Mouse (Mus musculus) brain, adult 2 months (tissue): Measurements from ENCODE around the gene Rnf130.
"Not testable (repeated sequence)": the region's sequence is repeated elsewhere in the genome, so short reads cannot be mapped to it uniquely, and the experiment has no call there.

Source experiments
- DNase-seq: peaks from one replicate; pipeline ENCODE4 v3.0.0; 2011; ENCODE audit warnings: low read depth, low spot score

The Rnf130 gene

GRCm38 (mm10) chr11:50081365-50082190, 56.4 kb downstream of the Rnf130 start:
- DNase-seq, result no peak

DNA sequence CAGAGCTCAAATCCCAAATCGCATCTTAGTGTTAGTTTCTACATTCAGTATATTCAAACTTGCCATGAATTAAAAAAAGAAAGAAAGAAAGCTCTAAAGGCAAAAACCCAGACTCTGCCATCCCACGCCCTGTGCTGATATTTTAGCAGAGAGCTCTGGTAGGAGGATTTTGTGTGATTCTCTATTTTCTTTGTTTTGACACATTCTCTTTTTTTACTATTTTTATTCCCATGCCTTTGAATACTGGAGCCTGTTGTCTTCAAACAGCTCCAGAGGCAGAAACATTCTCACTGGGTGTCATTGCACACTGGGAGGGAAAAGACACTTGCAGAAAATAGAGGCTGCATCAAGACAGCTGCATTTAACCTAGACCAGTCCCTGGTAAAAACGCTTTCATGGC, 61.1 kb downstream of the Rnf130 start:
- DNase-seq, result peak; percentile 82

DNA sequence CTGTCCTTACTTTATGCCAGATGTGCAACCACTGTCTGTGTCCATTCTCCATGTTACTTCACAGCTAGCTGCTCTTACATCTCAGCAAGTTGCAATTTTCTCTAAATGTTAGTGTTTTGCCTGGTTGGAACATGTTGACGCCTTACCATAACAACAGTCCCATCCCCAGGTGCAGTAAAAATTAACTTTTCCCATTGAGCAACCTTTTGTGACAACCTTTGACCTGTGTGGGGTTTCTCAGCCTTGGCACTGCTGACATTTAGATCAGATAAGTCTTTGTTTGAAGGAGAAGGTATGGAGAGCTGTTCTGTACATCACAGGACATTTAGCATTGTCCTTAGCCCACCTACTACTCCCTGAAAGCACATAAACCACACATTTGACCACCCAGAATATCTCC, 64.7 kb downstream of the Rnf130 start:
- DNase-seq, result no peak

- peak; percentile 95 for DNase-seq
These were observed 66.0 kb downstream of the Rnf130 start for GRCm38 (mm10) chr11:50090982-50091675.

DNA sequence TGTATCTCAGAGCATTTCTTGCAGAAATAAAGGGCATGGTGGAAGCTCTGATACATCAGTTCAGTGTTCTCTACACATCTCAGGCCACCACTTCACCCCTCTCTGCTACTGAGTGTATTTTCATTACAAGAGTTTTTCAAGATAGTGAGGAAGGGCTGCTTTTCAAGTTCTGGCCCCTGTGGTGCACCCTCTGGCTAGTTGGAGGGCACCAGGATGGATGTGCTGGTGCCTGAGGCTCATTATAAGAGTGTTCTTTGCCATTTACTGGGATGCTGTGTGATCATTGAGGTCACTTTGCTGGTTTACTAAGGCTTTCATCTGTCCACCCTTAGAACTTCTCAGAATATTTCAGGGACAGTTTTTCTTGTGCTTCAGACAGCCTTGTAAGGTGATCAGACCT, 66.5 kb downstream of the Rnf130 start:
- DNase-seq, result no peak

GRCm38 (mm10) chr11:50095661-50096060, 70.5 kb downstream of the Rnf130 start:
- no peak for DNase-seq

- DNase-seq, result peak; percentile 62
These were observed 71.9 kb downstream of the Rnf130 start for GRCm38 (mm10) chr11:50097091-50097490.

- no peak for DNase-seq
These were observed 73.9 kb downstream of the Rnf130 start for GRCm38 (mm10) chr11:50098961-50099481.

DNA sequence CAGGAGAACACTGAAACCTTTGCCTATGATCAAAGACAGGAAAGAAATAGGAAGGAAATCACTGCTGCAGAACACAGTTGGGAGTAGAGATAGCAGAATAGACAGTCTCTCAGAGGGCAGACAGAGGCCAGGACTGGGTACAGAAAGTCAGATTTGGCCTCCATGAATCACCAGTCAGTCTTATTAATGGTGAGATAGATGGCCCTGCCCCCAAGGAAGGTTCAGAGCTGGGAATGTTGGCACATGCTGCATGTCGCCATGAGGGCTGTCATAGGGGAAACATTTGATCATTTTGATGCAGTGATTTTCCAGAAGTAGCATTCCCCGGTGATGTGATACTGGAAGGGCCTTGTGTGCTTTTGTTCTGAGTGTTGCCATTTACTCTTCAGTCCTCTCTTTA, 74.5 kb downstream of the Rnf130 start:
- DNase-seq, result no peak

GRCm38 (mm10) chr11:50100548-50101307, 75.6 kb downstream of the Rnf130 start:
- DNase-seq, result peak; percentile 94

- DNase-seq, result not testable (repeated sequence)
These were observed 76.8 kb downstream of the Rnf130 start for GRCm38 (mm10) chr11:50101962-50102361.

DNA sequence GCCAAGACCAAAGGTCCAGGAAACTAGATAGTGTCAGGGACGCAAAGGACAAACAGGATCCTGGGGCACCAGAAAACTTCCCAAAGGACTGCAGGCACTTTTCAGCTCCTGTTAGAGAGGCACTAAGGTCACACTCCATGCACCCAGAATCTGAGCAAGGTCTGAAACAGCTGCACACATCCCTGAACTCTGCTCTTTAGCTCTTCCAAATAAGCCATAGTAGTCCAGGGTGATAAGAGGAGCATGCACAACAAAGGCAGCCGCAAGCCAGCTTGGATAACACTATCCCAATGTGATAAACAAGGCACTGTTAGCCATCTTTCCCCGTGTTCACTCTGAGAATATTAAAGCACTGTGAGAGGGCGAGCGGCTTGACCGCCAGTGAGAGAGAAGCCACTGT, 78.9 kb downstream of the Rnf130 start:
- no peak for DNase-seq

- DNase-seq, result no peak
These were observed 80.1 kb downstream of the Rnf130 start for GRCm38 (mm10) chr11:50105237-50105636.

- no peak for DNase-seq
These were observed 80.9 kb downstream of the Rnf130 start for GRCm38 (mm10) chr11:50106024-50106423.

DNA sequence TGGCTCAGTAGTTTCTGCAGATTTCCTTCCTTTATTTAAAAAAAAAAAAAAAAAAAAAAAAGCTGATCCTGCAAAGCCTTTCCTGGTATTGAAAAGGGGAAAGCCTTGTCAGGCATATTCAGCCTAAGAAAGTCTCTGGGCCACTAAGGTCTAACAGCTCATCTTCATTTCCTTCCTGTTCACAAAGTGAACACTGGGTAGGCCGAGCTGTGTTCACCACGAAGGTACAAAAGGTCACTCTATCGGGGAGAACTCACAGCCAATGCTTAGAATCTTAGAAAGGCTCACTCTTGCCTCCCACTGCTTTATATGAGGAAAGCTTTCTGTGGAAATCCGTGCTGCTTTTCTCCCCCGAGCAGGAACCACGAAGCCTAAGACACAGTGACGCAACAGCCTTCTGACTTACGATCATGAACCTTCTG, 83.7 kb downstream of the Rnf130 start:
- DNase-seq, result peak; percentile 53

GRCm38 (mm10) chr11:50114329-50114728, 89.2 kb downstream of the Rnf130 start:
- DNase-seq, result peak; percentile 78

DNA sequence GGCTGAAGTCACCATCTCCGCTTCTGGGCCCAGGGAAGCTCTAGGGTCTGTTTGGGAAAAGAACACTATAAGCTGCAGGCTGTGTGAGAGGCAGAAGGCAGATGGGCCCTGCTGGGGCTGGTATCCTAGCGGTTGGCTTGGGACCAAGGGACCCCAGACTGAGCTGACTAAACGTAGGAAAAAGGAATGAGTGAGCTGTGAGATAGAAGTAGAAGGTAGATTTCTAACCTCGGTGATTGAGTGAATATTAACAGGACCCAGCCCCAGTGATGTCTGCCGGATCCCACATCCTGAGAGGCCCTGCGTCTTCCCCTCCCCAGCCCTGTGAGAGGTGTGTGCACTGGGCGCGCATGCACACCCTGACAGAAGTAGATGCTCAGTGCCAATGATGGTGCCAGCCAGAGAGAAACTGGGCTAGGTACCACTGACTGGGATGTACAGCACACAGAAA, 97.5 kb downstream of the Rnf130 start:
- peak; percentile 75 for DNase-seq

DNA sequence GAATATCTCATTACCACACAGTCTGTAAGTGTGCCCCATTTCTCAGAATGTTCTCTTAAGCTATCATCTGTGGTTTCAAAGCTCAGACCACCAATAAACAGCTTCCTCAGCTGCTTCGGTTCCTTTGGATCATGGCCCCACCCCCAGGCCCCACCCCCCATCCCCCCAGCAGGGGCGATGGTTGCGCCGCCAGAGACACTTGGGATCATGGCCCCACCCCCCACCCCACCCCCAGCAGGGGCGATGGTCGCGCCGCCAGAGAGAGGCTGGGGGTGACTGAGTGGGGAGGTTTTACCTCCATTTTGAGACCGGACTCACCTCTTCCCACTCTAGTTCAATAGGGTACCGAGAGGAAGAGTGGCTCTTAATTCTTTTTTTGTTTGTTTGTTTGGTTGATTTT, 102.6 kb downstream of the Rnf130 start:
- DNase-seq, result no peak

- peak; percentile 96 for DNase-seq
These were observed 105.9 kb downstream of the Rnf130 start, which contains the start of gene Tbc1d9b for GRCm38 (mm10) chr11:50130811-50131766. Gene Tbc1d9b, plus strand, starts transcription at chr11:50131396.

DNA sequence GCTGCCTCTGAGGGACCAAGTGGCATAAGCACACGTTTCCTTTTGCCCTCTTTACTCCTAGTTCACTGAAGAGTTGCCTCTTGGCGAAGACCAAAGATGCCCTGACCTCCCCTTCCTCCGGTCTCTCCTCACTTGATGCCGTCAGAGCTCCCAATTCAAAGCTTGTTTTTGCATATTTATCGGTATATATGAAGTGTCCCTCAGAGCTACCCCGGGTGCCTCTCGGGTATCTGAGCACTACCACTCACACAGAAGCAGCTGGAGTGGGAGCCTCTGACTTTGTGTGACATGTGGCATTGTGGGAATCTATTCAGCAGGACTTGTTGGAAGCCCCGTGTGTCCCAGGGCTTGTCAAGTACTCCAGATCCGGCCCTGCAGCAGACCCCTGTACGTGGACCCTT, 106.7 kb downstream of the Rnf130 start:
- no peak for DNase-seq

DNA sequence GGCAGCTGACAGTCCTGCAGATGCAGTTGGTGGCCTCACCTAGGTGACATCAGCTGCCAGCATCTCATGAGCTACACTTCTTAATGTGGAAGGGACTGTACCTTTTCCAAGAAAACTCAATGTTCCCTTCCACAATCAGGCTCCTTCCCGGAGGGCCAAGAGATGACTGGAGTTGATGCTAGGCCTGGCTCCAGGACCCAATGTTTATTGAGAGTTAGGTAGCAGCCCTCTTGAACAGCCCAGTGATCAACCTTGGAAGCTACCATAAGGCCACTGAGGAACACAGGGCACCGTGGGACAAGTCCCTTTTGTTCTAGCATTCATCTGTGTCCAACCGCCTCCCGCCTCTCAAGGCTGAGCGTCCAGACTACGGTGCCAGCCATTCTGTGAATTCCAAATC, 107.1 kb downstream of the Rnf130 start:
- DNase-seq, result no peak
